Mouse (Mus musculus) urinary bladder, postnatal 14 days (tissue): ENCODE measurements around the gene Rif1.
A peak's percentile ranks its signal among the peaks of the same experiment; 100 is the strongest.
"Not testable (repeated sequence)": the region's sequence is repeated elsewhere in the genome, so short reads cannot be mapped to it uniquely, and the experiment has no call there.

Experiments used
- DNase-seq: peaks from one replicate; pipeline ENCODE4 v3.0.0; 2021; ENCODE audit warnings: low spot score

The Rif1 gene

DNA sequence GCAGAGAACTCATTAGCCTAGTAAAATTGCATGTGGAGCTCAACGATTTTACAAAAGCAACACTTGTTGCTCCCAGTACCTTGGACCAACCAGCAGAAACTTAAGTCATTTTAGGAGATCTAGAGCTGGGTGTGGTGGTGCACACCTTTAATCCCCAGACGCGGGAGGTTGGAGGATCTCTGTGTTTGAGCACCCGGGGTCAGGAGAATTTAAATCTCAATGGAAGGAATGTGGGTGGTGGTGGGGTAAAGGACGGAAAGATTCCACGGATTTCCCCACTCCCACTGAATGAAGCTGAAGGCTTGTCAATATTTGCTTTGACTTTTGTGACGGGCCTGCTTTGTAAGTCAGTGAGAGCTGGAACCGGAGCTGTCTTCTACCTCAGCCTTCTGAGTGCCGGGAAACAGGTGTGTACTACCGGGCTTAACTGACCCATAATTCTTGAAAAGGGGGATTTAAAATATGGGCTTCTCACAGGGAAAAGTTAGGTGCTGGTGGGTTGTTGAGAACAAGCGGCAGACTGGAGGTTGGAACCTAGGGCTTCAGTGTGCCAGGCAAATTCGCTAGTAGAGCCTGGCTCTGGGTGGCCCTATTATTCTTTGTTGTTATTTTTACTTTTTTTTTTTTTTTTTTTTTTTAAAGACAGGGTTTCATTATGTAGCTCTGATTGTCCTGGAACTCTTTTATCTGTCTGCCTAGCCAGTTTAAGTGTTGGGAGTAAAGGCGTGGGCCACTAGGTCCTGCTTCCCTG lies 1.2 kb upstream of the Rif1 start:
- DNase-seq, result no peak

DNA sequence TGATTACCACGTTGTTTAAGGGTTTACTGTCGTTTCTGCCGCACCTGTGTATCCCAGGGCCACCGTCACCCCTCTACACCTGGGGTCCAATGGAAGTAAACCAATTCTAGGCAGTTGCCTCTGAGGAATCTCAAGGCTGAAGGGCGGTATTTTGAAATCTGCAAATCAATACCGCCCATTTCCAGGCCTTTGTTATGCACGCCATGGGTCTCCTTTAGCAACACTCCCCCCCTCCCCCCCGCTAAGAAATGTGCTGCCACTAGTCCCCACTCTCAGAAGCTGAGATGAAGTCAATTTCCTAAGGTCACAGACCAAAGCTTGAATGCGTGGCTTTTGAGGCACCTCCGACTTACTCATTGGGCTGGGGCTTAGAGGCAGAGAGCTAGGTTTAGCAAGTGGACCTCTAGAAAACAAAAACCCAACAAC lies 554 bp upstream of the Rif1 start:
- DNase-seq, result no peak

- no peak for DNase-seq
Measured at GRCm38 (mm10) chr2:52073141-52073904, 691 bp downstream of the Rif1 start.

GRCm38 (mm10) chr2:52078666-52079065 lies 6.0 kb downstream of the Rif1 start:
- DNase-seq, result no peak

- DNase-seq, result no peak
Measured at GRCm38 (mm10) chr2:52084013-52084412, 11.4 kb downstream of the Rif1 start.

DNA sequence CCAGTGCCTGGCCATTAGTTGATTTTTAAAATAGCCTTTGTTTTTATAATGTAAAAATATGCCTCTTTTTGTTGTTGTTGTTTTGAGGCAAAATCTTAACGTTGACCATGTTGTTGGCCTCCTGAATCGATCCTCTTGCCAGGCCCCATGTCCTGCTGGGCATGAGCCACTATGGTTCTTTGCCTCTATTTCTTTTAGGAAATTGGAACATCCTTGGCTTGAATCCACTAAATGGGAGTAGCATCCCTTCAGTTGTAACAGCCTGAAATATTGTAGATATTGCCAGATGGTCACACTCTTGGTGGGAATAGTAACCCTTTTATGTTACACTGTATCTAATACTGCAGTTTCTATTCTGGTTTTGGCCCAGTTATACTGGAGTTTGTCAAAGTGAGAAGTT lies 11.9 kb downstream of the Rif1 start:
- DNase-seq, result no peak

DNA sequence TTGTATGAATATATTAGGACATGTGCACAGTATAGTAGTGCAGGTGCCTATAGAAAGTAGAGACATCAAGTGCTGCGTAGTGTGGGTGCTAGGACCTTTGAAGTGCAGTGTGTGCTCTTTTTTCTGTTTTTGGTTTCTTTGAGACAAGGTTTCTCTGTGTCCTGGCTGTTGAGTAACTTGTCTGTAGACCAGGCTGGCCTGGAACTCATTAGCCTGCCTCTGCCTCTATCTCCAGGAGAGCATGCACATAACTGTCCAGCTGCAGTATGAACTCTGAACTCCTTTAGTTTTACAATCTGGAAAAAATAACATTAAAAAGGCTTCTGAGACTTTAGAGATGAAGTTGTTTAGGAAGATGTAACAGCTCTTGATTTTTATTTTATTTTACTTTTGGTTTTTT lies 41.5 kb downstream of the Rif1 start:
- no peak for DNase-seq

DNA sequence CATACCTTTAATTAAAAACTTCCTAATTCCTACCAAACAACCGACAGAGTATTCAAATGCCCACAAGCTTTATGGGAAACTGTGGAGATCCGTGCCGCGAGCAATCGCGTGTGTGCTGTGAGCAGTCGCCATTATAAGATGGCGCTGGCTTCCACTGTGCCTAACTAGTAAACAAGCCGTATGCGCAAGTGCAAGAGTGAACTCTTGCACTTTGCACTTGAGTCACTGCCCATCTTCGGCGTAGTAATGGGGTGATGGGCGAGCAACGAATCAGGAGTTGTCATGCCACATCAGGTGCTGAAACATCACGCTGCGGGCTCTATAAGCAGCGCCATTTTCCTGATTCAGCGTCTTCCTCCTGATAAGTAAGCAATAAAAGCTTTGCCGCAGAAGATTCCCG lies 58.7 kb downstream of the Rif1 start:
- not testable (repeated sequence) for DNase-seq

- DNase-seq, result peak; percentile 9
Measured at GRCm38 (mm10) chr2:52133351-52133750, 60.7 kb downstream of the Rif1 start.

GRCm38 (mm10) chr2:52153064-52153463 lies 80.4 kb downstream of the Rif1 start:
- DNase-seq, result no peak

DNA sequence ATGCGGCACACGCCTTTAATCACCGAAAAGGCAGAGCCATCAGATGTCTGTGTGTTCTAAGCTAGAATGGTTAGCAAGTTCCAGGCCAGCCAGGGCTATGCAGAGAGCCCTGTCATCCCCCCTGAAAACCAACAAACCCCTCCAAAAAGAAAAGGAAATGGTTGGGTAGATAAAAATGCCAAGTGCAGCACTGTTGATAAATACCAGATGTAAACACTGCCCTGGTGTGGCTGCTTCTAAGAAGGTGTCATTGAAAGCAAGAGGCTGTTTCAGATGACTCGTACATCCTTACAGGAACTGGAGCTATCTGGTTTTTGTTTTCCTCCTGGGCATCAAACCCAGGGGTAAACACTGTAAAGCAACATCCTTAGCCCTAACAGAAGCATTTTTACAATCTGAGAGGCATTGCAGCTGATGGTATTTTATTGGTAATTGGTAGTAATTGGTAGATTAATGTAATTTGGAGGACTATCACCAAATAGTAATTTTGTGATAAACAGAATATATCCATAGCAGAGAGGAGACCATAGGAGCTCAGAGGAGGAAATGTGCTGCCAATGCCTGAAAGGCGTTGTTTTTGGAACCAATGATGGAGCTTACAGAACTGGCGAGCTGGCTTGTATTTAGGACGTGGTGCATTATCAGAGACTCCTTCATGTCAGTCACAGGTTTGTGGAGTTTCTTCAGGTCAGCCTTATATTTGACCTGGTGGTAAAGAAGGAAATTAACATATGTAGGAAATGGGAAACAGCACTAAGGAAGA lies 96.8 kb downstream of the Rif1 start:
- DNase-seq, result no peak
